Mouse (Mus musculus): ENCODE results near the gene Tril. TPM values are rescaled to one million over a fixed set of nuclear protein-coding genes. Genes with fewer than 3 reads are reported as not detected.

The Tril gene
- polyA plus RNA-seq, 1 experiment = 0.43 TPM

DNA sequence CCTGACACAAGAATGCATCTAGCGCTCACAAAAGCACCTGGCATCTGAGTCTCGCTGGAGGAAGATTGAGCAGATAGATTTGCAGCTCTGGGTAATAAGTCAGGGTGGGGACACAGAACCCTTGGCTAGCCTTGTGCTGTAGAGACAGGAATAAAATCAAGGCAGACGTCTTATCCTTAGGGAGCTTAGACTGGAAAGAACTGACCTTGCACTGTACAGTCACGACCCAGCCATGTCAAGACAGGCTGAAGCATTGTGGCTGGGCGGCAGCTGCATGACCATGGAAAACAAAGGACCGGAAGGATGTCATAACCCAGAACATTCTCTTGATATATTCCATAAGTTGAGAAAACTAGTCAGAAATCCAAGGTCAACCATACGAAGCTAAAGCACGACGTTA lies 11.8 kb downstream of the Tril start:
- TF ChIP-seq SRF (IDR thresholded peaks at IDR 0.05; ENCODE audit: control insufficient read depth, insufficient read length, low read depth) (no peak), TCF12 (IDR thresholded peaks at IDR 0.05; ENCODE audit: insufficient read depth, poor library complexity, severe bottlenecking) (no peak), CEBPB (IDR thresholded peaks at IDR 0.05; ENCODE audit: insufficient read depth, poor library complexity, severe bottlenecking) (no peak), MYOG (IDR thresholded peaks at IDR 0.05; ENCODE audit: control insufficient read depth in 1 of 3, insufficient read depth in 1 of 3, insufficient read length in 2 of 3, low read depth in 2 of 3) (no peak), MYOD1 (IDR thresholded peaks at IDR 0.05; ENCODE audit: control insufficient read depth in 1 of 3, insufficient read length in 2 of 3, low read depth in 2 of 3) (no peak), E2F4 (IDR thresholded peaks at IDR 0.05; ENCODE audit: insufficient read depth) (no peak), USF1 (IDR thresholded peaks at IDR 0.05; ENCODE audit: low read depth) (no peak)
- no peaks in the 10 kb centered on the region for H3K79me2 ChIP-seq (ENCODE audit: control insufficient read depth, insufficient read depth)
- H3K36me3 ChIP-seq (ENCODE audit: control insufficient read depth, insufficient read depth) = no peaks in the 10 kb centered on the region
- no peak overlapping the region for H3K4me3 ChIP-seq
- H3K4me2 ChIP-seq (ENCODE audit: low read depth) = no peak overlapping the region
- no peak overlapping the region for H3ac ChIP-seq (ENCODE audit: control insufficient read depth, insufficient read length)
- no peaks in the 10 kb centered on the region for H3K27me3 ChIP-seq (ENCODE audit: control insufficient read depth, insufficient read depth, insufficient read length)

GRCm38 (mm10) chr6:53807185-53807584 lies 13.4 kb downstream of the Tril start:
- H3K27me3 ChIP-seq (ENCODE audit: control insufficient read depth, insufficient read depth, insufficient read length) = no peaks in the 10 kb centered on the region
- H3K36me3 ChIP-seq (ENCODE audit: control insufficient read depth, insufficient read depth) = no peaks in the 10 kb centered on the region
- no peak overlapping the region for H3K4me3 ChIP-seq
- no peak overlapping the region for H3ac ChIP-seq (ENCODE audit: control insufficient read depth, insufficient read length)
- TF ChIP-seq E2F4 (IDR thresholded peaks at IDR 0.05; ENCODE audit: insufficient read depth) = no peak
- no peak for TF ChIP-seq POLR2AphosphoS2 (IDR thresholded peaks at IDR 0.05; ENCODE audit: insufficient read length, low read depth)
- TF ChIP-seq MYOG (IDR thresholded peaks at IDR 0.05; ENCODE audit: control insufficient read depth in 1 of 3, insufficient read depth in 1 of 3, insufficient read length in 2 of 3, low read depth in 2 of 3) = no peak
- no peak for TF ChIP-seq SRF (IDR thresholded peaks at IDR 0.05; ENCODE audit: control insufficient read depth, insufficient read length, low read depth)
- no peak for TF ChIP-seq TCF3 (IDR thresholded peaks at IDR 0.05; ENCODE audit: insufficient read length, low read depth)
- TF ChIP-seq TCF12 (IDR thresholded peaks at IDR 0.05; ENCODE audit: insufficient read depth, poor library complexity, severe bottlenecking) = no peak
- no peak for TF ChIP-seq MYOD1 (IDR thresholded peaks at IDR 0.05; ENCODE audit: control insufficient read depth in 1 of 3, insufficient read length in 2 of 3, low read depth in 2 of 3)
- no peak for TF ChIP-seq MAX (IDR thresholded peaks at IDR 0.05; ENCODE audit: low read depth)
- TF ChIP-seq REST (IDR thresholded peaks at IDR 0.05; ENCODE audit: insufficient read depth, insufficient read length) = no peak
- TF ChIP-seq POLR2A (IDR thresholded peaks at IDR 0.05; ENCODE audit: insufficient read length, low read depth) = no peak
- TF ChIP-seq USF1 (IDR thresholded peaks at IDR 0.05; ENCODE audit: low read depth) = no peak
- TF ChIP-seq CEBPB (IDR thresholded peaks at IDR 0.05; ENCODE audit: insufficient read depth, poor library complexity, severe bottlenecking) = no peak
- no peak overlapping the region for H3K4me2 ChIP-seq (ENCODE audit: low read depth)
- no peaks in the 10 kb centered on the region for H3K79me2 ChIP-seq (ENCODE audit: control insufficient read depth, insufficient read depth)

- H3K79me2 ChIP-seq (ENCODE audit: control insufficient read depth, insufficient read depth) = no peaks in the 10 kb centered on the region
- no peak overlapping the region for H3K4me2 ChIP-seq (ENCODE audit: low read depth)
- H3ac ChIP-seq (ENCODE audit: control insufficient read depth, insufficient read length) = no peak overlapping the region
- H3K4me3 ChIP-seq = no peak overlapping the region
- no peaks in the 10 kb centered on the region for H3K36me3 ChIP-seq (ENCODE audit: control insufficient read depth, insufficient read depth)
- H3K27me3 ChIP-seq (ENCODE audit: control insufficient read depth, insufficient read depth, insufficient read length) = no peaks in the 10 kb centered on the region
- TF ChIP-seq TCF12 (IDR thresholded peaks at IDR 0.05; ENCODE audit: insufficient read depth, poor library complexity, severe bottlenecking) = no peak
- TF ChIP-seq MYOD1 (IDR thresholded peaks at IDR 0.05; ENCODE audit: control insufficient read depth in 1 of 3, insufficient read length in 2 of 3, low read depth in 2 of 3) = no peak
- TF ChIP-seq TCF3 (IDR thresholded peaks at IDR 0.05; ENCODE audit: insufficient read length, low read depth) = no peak
- TF ChIP-seq USF1 (IDR thresholded peaks at IDR 0.05; ENCODE audit: low read depth) = no peak
- no peak for TF ChIP-seq E2F4 (IDR thresholded peaks at IDR 0.05; ENCODE audit: insufficient read depth)
- no peak for TF ChIP-seq SRF (IDR thresholded peaks at IDR 0.05; ENCODE audit: control insufficient read depth, insufficient read length, low read depth)
- TF ChIP-seq POLR2A (IDR thresholded peaks at IDR 0.05; ENCODE audit: insufficient read length, low read depth) = no peak
- TF ChIP-seq POLR2AphosphoS2 (IDR thresholded peaks at IDR 0.05; ENCODE audit: insufficient read length, low read depth) = no peak
- no peak for TF ChIP-seq MAX (IDR thresholded peaks at IDR 0.05; ENCODE audit: low read depth)
- TF ChIP-seq MYOG (IDR thresholded peaks at IDR 0.05; ENCODE audit: control insufficient read depth in 1 of 3, insufficient read depth in 1 of 3, insufficient read length in 2 of 3, low read depth in 2 of 3) = no peak
- no peak for TF ChIP-seq CEBPB (IDR thresholded peaks at IDR 0.05; ENCODE audit: insufficient read depth, poor library complexity, severe bottlenecking)
- no peak for TF ChIP-seq REST (IDR thresholded peaks at IDR 0.05; ENCODE audit: insufficient read depth, insufficient read length)
These were observed 14.0 kb downstream of the Tril start for GRCm38 (mm10) chr6:53806591-53807023.

GRCm38 (mm10) chr6:53806021-53806420 lies 14.6 kb downstream of the Tril start:
- Histone ChIP-seq H3ac (ENCODE audit: control insufficient read depth, insufficient read length) (no peak overlapping the region), H3K27me3 (ENCODE audit: control insufficient read depth, insufficient read depth, insufficient read length) (no peaks in the 10 kb centered on the region), H3K79me2 (ENCODE audit: control insufficient read depth, insufficient read depth) (no peaks in the 10 kb centered on the region), H3K4me2 (ENCODE audit: low read depth) (no peak overlapping the region), H3K4me3 (no peak overlapping the region), H3K36me3 (ENCODE audit: control insufficient read depth, insufficient read depth) (no peaks in the 10 kb centered on the region)
- no peak for TF ChIP-seq CEBPB (IDR thresholded peaks at IDR 0.05; ENCODE audit: insufficient read depth, poor library complexity, severe bottlenecking)
- no peak for TF ChIP-seq TCF12 (IDR thresholded peaks at IDR 0.05; ENCODE audit: insufficient read depth, poor library complexity, severe bottlenecking)
- no peak for TF ChIP-seq MYOD1 (IDR thresholded peaks at IDR 0.05; ENCODE audit: control insufficient read depth in 1 of 3, insufficient read length in 2 of 3, low read depth in 2 of 3)
- no peak for TF ChIP-seq SRF (IDR thresholded peaks at IDR 0.05; ENCODE audit: control insufficient read depth, insufficient read length, low read depth)
- no peak for TF ChIP-seq E2F4 (IDR thresholded peaks at IDR 0.05; ENCODE audit: insufficient read depth)
- TF ChIP-seq MYOG (IDR thresholded peaks at IDR 0.05; ENCODE audit: control insufficient read depth in 1 of 3, insufficient read depth in 1 of 3, insufficient read length in 2 of 3, low read depth in 2 of 3) = no peak
- no peak for TF ChIP-seq USF1 (IDR thresholded peaks at IDR 0.05; ENCODE audit: low read depth)
- TF ChIP-seq REST (IDR thresholded peaks at IDR 0.05; ENCODE audit: insufficient read depth, insufficient read length) = no peak

GRCm38 (mm10) chr6:53804145-53804544 lies 16.5 kb downstream of the Tril start:
- Histone ChIP-seq H3K4me3 (no peak overlapping the region), H3K27me3 (ENCODE audit: control insufficient read depth, insufficient read depth, insufficient read length) (no peaks in the 10 kb centered on the region), H3K36me3 (ENCODE audit: control insufficient read depth, insufficient read depth) (no peaks in the 10 kb centered on the region), H3K79me2 (ENCODE audit: control insufficient read depth, insufficient read depth) (no peaks in the 10 kb centered on the region), H3K4me2 (ENCODE audit: low read depth) (no peak overlapping the region), H3ac (ENCODE audit: control insufficient read depth, insufficient read length) (no peak overlapping the region)
- TF ChIP-seq POLR2AphosphoS2 (IDR thresholded peaks at IDR 0.05; ENCODE audit: insufficient read length, low read depth) = no peak
- TF ChIP-seq TCF12 (IDR thresholded peaks at IDR 0.05; ENCODE audit: insufficient read depth, poor library complexity, severe bottlenecking) = no peak
